Mouse (Mus musculus) neural tube, embryonic 11.5 days (tissue): ENCODE results near the gene Pcolce2. TPM values are rescaled to one million over a fixed set of nuclear protein-coding genes. Genes with fewer than 3 reads are reported as not detected.

Source experiments
- ATAC-seq: fragments of 200-750 bp; cut with Nextera tagmentation; 2 replicates; pipeline ENCODE4 v1.8.0; 2017; ENCODE audit warnings: moderate number of reproducible peaks, mild to moderate bottlenecking, moderate TSS enrichment, moderate library complexity; ENCODE audit not compliant: insufficient read depth, low FRiP score, low TSS enrichment
- DNase-seq: peaks from one replicate; pipeline ENCODE4 v3.0.0-alpha.2; 2015; ENCODE audit warnings: low spot score
- H3K27ac ChIP-seq: fragments of 300-500 bp; sonication (generic); 2 replicates; pipeline ENCODE4 v1.5.1; 2014; ENCODE audit warnings: low read depth, mild to moderate bottlenecking, low read length
- H3K27me3 ChIP-seq: fragments of 300-500 bp; sonication (generic); 2 replicates; pipeline ENCODE4 v1.6.1; 2014; ENCODE audit warnings: mild to moderate bottlenecking, low read length, mixed read lengths; ENCODE audit not compliant: control insufficient read depth, insufficient read depth
- H3K36me3 ChIP-seq: fragments of 300-500 bp; sonication (generic); 2 replicates; pipeline ENCODE4 v1.6.1; 2014; ENCODE audit warnings: mild to moderate bottlenecking, low read length, moderate library complexity, mixed read lengths; ENCODE audit not compliant: control insufficient read depth, insufficient read depth
- H3K4me1 ChIP-seq: fragments of 300-500 bp; sonication (generic); 2 replicates; pipeline ENCODE4 v1.6.1; 2014; ENCODE audit warnings: low read length, mixed read lengths; ENCODE audit not compliant: control insufficient read depth, insufficient read depth
- H3K4me2 ChIP-seq: fragments of 300-500 bp; sonication (generic); 2 replicates; pipeline ENCODE4 v1.6.1; 2014; ENCODE audit warnings: low read depth, mild to moderate bottlenecking, moderate library complexity
- H3K4me3 ChIP-seq: fragments of 300-500 bp; sonication (generic); 2 replicates; pipeline ENCODE4 v1.5.1; 2014; ENCODE audit warnings: low read depth, low read length
- H3K9ac ChIP-seq: fragments of 300-500 bp; sonication (generic); 2 replicates; pipeline ENCODE4 v1.6.1; 2014; ENCODE audit warnings: mild to moderate bottlenecking, low read length
- H3K9me3 ChIP-seq: fragments of 300-500 bp; sonication (generic); 2 replicates; pipeline ENCODE4 v1.6.1; 2016; ENCODE audit warnings: low read length; ENCODE audit not compliant: control insufficient read depth
- WGBS: fragments of 180-500 bp; shearing (Covaris S2); extraction: QIAGEN DNeasy Blood & Tissue Kit; methylation state at CpG from one replicate; pipeline ENCODE4 v1.1.7; 2014; 5-methylcytosine and 5-hydroxymethylcytosine counted together
- polyA plus RNA-seq: library from polyadenylated mRNA; unstranded; fragments of >200 nt; fragmentation: Nextera tagmentation; extraction: Ambion mirVana; gene quantifications from 2 replicates; pipeline ENCODE4 v1.2.1, GENCODE M21; 2014

The Pcolce2 gene
- polyA plus RNA-seq, 1 experiment from 2014 or later = 2.1 TPM

GRCm38 (mm10) chr9:95636395-95636794 is 1.0 kb upstream of the Pcolce2 start:
- DNase-seq = no peak
- Histone ChIP-seq H3K4me3 (no peak overlapping the region), H3K36me3 (no peaks in the 10 kb centered on the region), H3K4me1 (no peaks in the 10 kb centered on the region), H3K9ac (no peak overlapping the region), H3K9me3 (no peaks in the 10 kb centered on the region), H3K27me3 (peaks cover 5% of the 10 kb centered on the region), H3K4me2 (no peak overlapping the region), H3K27ac (no peak overlapping the region)
- ATAC-seq = no peak
- WGBS = 69% methylated on average over 4 of the region's 4 CpGs

DNA sequence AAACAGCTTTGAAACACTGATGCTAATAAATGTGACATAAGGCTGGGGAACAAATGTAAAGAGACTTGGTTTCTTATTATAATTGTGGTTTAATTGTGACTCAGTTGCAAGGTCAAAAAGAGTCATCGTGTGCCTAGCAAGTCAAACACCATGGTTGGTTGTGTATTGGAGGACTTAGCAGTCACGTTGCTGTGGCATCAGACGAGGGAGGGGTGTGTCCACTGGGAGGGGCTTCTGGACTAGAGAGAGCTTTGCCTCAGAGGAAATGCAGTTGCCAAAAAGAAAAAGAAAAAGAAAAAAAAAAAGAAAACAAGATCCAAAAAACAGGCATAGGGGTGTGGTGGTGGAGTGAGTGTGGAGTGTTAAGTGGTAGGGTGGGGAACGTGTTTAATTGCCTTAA is 2.5 kb downstream of the Pcolce2 start:
- Histone ChIP-seq H3K36me3 (no peaks in the 10 kb centered on the region), H3K4me3 (no peak overlapping the region), H3K4me1 (no peaks in the 10 kb centered on the region), H3K9ac (no peak overlapping the region), H3K27me3 (peaks cover 5% of the 10 kb centered on the region), H3K9me3 (no peaks in the 10 kb centered on the region), H3K27ac (no peak overlapping the region), H3K4me2 (no peak overlapping the region)
- ATAC-seq (no peak), DNase-seq (no peak)
- WGBS = 21% methylated on average over 4 of the region's 4 CpGs

- ATAC-seq = no peak
- Histone ChIP-seq H3K27me3 (no peaks in the 10 kb centered on the region), H3K9ac (no peak overlapping the region), H3K4me1 (no peaks in the 10 kb centered on the region), H3K36me3 (no peaks in the 10 kb centered on the region), H3K9me3 (no peaks in the 10 kb centered on the region), H3K4me3 (no peak overlapping the region), H3K4me2 (no peak overlapping the region), H3K27ac (no peak overlapping the region)
- 93% methylated on average over 8 of the region's 8 CpGs for WGBS
- no peak for DNase-seq
Observed at GRCm38 (mm10) chr9:95645926-95646325, 8.5 kb downstream of the Pcolce2 start.

GRCm38 (mm10) chr9:95653363-95653762 is 16.0 kb downstream of the Pcolce2 start:
- no peak overlapping the region for H3K4me3 ChIP-seq
- DNase-seq = no peak
- 87% methylated on average over 6 of the region's 6 CpGs for WGBS

DNA sequence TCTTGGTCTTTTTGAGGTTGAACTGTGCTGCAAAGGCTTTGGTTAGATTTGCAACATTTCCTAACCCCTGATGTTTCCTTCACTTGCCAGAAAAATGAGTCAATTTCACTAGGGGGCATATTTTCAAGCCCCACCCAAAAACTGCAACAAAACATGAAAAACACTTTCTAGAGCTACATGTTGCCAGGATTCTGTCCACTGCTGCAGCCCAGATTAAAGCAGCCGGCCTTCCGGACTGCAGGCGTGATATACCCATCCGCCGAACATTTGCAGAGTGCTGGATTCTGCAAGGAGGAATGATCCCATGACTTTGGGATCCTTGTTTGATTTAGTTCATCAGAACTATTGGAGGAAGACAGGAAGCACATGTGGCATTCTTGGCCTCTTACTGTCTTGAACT is 17.0 kb downstream of the Pcolce2 start:
- ATAC-seq = no peak
- Histone ChIP-seq H3K4me1 (no peaks in the 10 kb centered on the region), H3K36me3 (no peaks in the 10 kb centered on the region), H3K4me3 (no peak overlapping the region), H3K9ac (no peak overlapping the region), H3K9me3 (no peaks in the 10 kb centered on the region), H3K27me3 (no peaks in the 10 kb centered on the region), H3K27ac (no peak overlapping the region), H3K4me2 (no peak overlapping the region)
- WGBS = 96% methylated on average over 5 of the region's 5 CpGs
- DNase-seq = no peak

More at GRCm38 (mm10) chr9:95653363-95653762, 16.0 kb downstream of the Pcolce2 start:
- no peaks in the 10 kb centered on the region for H3K27me3 ChIP-seq
- H3K36me3 ChIP-seq = no peaks in the 10 kb centered on the region
- H3K4me1 ChIP-seq = no peaks in the 10 kb centered on the region
- H3K4me2 ChIP-seq = no peak overlapping the region
- no peak for ATAC-seq
- H3K9ac ChIP-seq = no peak overlapping the region
- no peak overlapping the region for H3K27ac ChIP-seq
- H3K9me3 ChIP-seq = no peaks in the 10 kb centered on the region

GRCm38 (mm10) chr9:95657941-95658340 is 20.5 kb downstream of the Pcolce2 start:
- Histone ChIP-seq H3K27me3 (no peaks in the 10 kb centered on the region), H3K36me3 (no peaks in the 10 kb centered on the region), H3K4me3 (no peak overlapping the region), H3K9me3 (no peaks in the 10 kb centered on the region), H3K4me1 (no peaks in the 10 kb centered on the region), H3K4me2 (no peak overlapping the region), H3K9ac (no peak overlapping the region), H3K27ac (no peak overlapping the region)
- 90% methylated on average over 2 of the region's 2 CpGs for WGBS
- no peak for ATAC-seq
- no peak for DNase-seq

DNA sequence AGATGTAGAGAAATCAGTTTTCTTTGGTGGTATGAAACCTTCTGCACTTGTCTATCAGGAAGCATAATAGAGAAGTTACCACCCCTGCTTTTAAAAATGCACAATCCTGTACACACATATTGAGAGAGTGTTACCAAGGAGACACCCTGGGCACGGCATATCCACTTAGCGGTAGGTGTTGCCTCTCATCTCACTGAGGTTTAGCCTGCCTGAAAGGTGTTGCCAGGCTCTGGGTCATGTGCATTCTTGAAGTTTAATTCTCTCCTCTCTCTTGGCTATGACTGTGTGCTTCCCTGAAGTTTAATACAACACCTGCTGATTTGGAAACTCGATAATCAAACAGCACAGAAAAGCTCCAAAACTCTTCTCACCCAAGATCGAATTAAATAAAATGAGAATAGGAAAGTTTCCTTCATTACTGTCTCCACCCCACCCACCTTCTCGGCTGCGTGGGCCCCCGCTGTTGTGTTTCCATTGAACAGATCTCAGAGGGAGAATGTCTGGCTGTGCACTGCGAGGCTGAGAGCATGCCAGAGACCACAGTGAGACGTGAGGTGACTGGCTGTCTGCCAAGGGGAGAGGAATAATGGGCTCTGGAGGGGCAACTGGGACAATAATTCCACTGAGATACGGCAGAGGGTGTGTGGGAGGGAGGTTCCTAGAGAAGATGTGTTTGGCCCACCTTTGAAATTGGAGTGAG is 27.0 kb downstream of the Pcolce2 start:
- Histone ChIP-seq H3K9me3 (no peaks in the 10 kb centered on the region), H3K4me2 (no peak overlapping the region), H3K36me3 (no peaks in the 10 kb centered on the region), H3K27me3 (no peaks in the 10 kb centered on the region), H3K4me3 (no peak overlapping the region), H3K9ac (no peak overlapping the region), H3K27ac (no peak overlapping the region), H3K4me1 (no peaks in the 10 kb centered on the region)
- WGBS = 74% methylated on average over 10 of the region's 10 CpGs
- ATAC-seq (no peak), DNase-seq (no peak)

DNA sequence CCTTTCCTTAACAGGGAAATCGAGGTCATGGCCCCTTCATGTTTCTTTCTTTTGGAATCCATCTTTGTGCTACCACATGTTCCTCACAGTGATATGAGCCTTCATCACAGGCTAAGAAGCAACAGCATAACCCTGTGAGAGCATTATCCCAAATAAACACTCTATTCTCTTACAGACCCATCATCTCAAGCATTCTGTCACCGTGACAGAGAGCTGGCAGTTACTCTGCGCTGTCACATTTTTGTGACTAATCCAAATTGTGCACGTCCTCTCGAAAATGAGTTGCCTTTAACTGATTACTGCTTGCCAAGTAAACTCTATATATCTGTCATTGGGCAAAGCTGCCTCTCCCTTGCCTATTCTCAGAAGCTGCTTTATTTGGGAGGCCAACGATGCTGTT is 28.4 kb downstream of the Pcolce2 start:
- Histone ChIP-seq H3K27me3 (no peaks in the 10 kb centered on the region), H3K36me3 (no peaks in the 10 kb centered on the region), H3K27ac (no peak overlapping the region), H3K9me3 (no peaks in the 10 kb centered on the region), H3K9ac (no peak overlapping the region), H3K4me1 (no peaks in the 10 kb centered on the region), H3K4me2 (no peak overlapping the region), H3K4me3 (no peak overlapping the region)
- no peak for ATAC-seq
- no peak for DNase-seq
- WGBS = 82% methylated on average over 6 of the region's 6 CpGs

DNA sequence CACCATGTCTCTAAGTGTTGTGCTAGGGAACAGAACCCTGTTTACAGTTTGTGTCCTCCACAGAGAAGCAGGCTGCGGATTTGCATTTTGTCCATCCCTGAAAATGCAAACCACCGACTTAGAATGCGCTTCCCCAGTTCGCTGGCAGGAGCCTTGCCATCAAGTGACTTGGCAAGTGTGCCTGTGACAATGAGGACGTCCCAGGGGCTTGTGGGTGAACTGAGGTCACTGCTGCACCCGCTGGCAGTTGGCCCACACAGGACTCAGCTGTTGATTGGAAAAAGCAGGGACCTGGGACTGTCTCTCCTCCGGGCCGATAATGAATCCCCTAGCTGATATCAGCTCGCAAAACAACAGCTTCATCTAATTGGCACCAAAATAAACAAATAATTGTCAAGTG is 30.4 kb downstream of the Pcolce2 start:
- 48% methylated on average over 9 of the region's 9 CpGs for WGBS
- Histone ChIP-seq H3K9ac (no peak overlapping the region), H3K36me3 (no peaks in the 10 kb centered on the region), H3K4me1 (no peaks in the 10 kb centered on the region), H3K27me3 (no peaks in the 10 kb centered on the region), H3K4me2 (no peak overlapping the region), H3K9me3 (no peaks in the 10 kb centered on the region), H3K4me3 (no peak overlapping the region), H3K27ac (no peak overlapping the region)
- ATAC-seq (no peak), DNase-seq (no peak)
